ENCODE assay signal across 9 mouse cellular contexts in genomic region chr7:19084277-19084771, GRCm38 (mm10). TPM values are rescaled to one million over a fixed set of nuclear protein-coding genes. Genes with fewer than 3 reads are reported as not detected.
DNase-seq lines count a peak whose midpoint lies in the region; ATAC-seq and TF ChIP-seq lines count a peak whose summit lies in the region.
"Had no signal": no experiment of that assay in that cellular context is flagged by ENCODE, and none has a peak within 500 bp of the region (broad histone marks: within the 10 kb centered on the region; RNA-seq: fewer than 3 reads in every experiment).

No protein-coding gene starts in this region.

- peaks cover 44% of the 10 kb centered on the region for H3K36me3 ChIP-seq in kidney, embryonic 14.5 days (ENCODE audit: control insufficient read depth, insufficient read depth, low read length)
- peaks cover 21% of the 10 kb centered on the region for H3K36me3 ChIP-seq in intestine, embryonic 15.5 days
- H3K36me3 ChIP-seq in neural tube, embryonic 13.5 days, result peaks cover 75% of the 10 kb centered on the region

- no peak for TF ChIP-seq CTCF in bone marrow, adult 2 months (IDR thresholded peaks at IDR 0.05; ENCODE audit: control insufficient read depth, insufficient read depth, low read length)

- ATAC-seq in kidney, embryonic 14.5 days (ENCODE audit: low FRiP score, low TSS enrichment), result no peak
- ATAC-seq in intestine, embryonic 15.5 days, result peak; percentile 20
- no peak for ATAC-seq in neural tube, embryonic 13.5 days (ENCODE audit: low read depth)

- 62% methylated on average over 6 of the region's 6 CpGs for WGBS in kidney, embryonic 14.5 days
- WGBS in bone marrow, adult 2 months, result 4% methylated on average over 6 of the region's 6 CpGs
- 51% methylated on average over 6 of the region's 6 CpGs for WGBS in intestine, embryonic 15.5 days
- 78% methylated on average over 6 of the region's 6 CpGs for WGBS in neural tube, embryonic 13.5 days

- TF ChIP-seq POLR2A in bone marrow, adult 2 months (IDR thresholded peaks at IDR 0.05; ENCODE audit: borderline replicate concordance, control insufficient read depth, low read depth, low read length), result no peak

- peak overlapping the region; percentile 57; the same call in 1 of the 2 replicates for H3K9ac ChIP-seq in kidney, embryonic 14.5 days (ENCODE audit: low read depth, low read length)
- peak overlapping the region; percentile 27 for H3K9ac ChIP-seq in intestine, embryonic 15.5 days
- H3K9ac ChIP-seq in neural tube, embryonic 13.5 days, result peak overlapping the region; percentile 38; the same call in 1 of the 2 replicates

- no peaks in the 10 kb centered on the region for H3K9me3 ChIP-seq in kidney, embryonic 14.5 days (ENCODE audit: control insufficient read depth, low read length)
- H3K9me3 ChIP-seq in intestine, embryonic 15.5 days, result no peaks in the 10 kb centered on the region
- H3K9me3 ChIP-seq in neural tube, embryonic 13.5 days, result no peaks in the 10 kb centered on the region
- H3K9me3 ChIP-seq: megakaryocyte, embryonic 14.5 days had no signal

- no peak for DNase-seq in kidney, postnatal 4 days
- DNase-seq in left cerebral cortex, adult 18-20 months (ENCODE audit: low spot score in 2 of 2), result no peak
- DNase-seq in layer of hippocampus, adult 18-20 months (ENCODE audit: low spot score in 2 of 2), result no peak
- no peak for DNase-seq in cerebellum, adult 11-12 months

- peak overlapping the region; percentile 44 for H3K4me2 ChIP-seq in kidney, embryonic 14.5 days (replicated peaks; ENCODE audit: low read depth, low read length)
- peak overlapping the region; percentile 46 for H3K4me2 ChIP-seq in intestine, embryonic 15.5 days (replicated peaks)
- H3K4me2 ChIP-seq in neural tube, embryonic 13.5 days, result no peak overlapping the region

- H3K27me3 ChIP-seq in kidney, embryonic 14.5 days (ENCODE audit: control insufficient read depth, insufficient read depth, low read length), result no peaks in the 10 kb centered on the region
- no peaks in the 10 kb centered on the region for H3K27me3 ChIP-seq in intestine, embryonic 15.5 days (replicated peaks)
- H3K27me3 ChIP-seq in neural tube, embryonic 13.5 days, result 0 out of 2 replicates have a peak, but pooled peaks cover 9% of the 10 kb centered on the region

- peaks cover 43% of the 10 kb centered on the region for H3K4me1 ChIP-seq in kidney, embryonic 14.5 days (ENCODE audit: control insufficient read depth, insufficient read depth, low read length)
- peaks cover 4% of the 10 kb centered on the region; the same call in 1 of the 2 replicates for H3K4me1 ChIP-seq in bone marrow, adult 2 months (ENCODE audit: control insufficient read depth, insufficient read depth, low read length)
- H3K4me1 ChIP-seq in intestine, embryonic 15.5 days (replicated peaks), result peaks cover 50% of the 10 kb centered on the region
- peaks cover 38% of the 10 kb centered on the region for H3K4me1 ChIP-seq in neural tube, embryonic 13.5 days (replicated peaks)

- H3K4me3 ChIP-seq in kidney, embryonic 14.5 days (ENCODE audit: low read length), result peak overlapping the region; percentile 24; the same call in 1 of the 2 replicates
- no peak overlapping the region for H3K4me3 ChIP-seq in bone marrow, adult 2 months (replicated peaks; ENCODE audit: control insufficient read depth, low read depth, low read length)
- H3K4me3 ChIP-seq in intestine, embryonic 15.5 days (replicated peaks), result peak overlapping the region; percentile 27
- H3K4me3 ChIP-seq in neural tube, embryonic 13.5 days, result no peak overlapping the region
- H3K4me3 ChIP-seq: megakaryocyte, embryonic 14.5 days had no signal

- H3K27ac ChIP-seq in kidney, embryonic 14.5 days (ENCODE audit: low read depth, low read length), result no peak overlapping the region
- peak overlapping the region; percentile 16; the same call in 1 of the 2 replicates for H3K27ac ChIP-seq in bone marrow, adult 2 months (ENCODE audit: control insufficient read depth, insufficient read depth, low read depth, low read length, poor library complexity)
- H3K27ac ChIP-seq in intestine, embryonic 15.5 days, result peak overlapping the region; percentile 15
- no peak overlapping the region for H3K27ac ChIP-seq in neural tube, embryonic 13.5 days (replicated peaks)

RNA-seq across cellular contexts. Expression of gene Dmpk, which starts 0.7 kb away (rescaled TPM):
- polyA plus RNA-seq in kidney, embryonic 14.5 days (2014; fragmentation: Nextera tagmentation; extraction: Ambion mirVana), result 12.1 and 14.9 TPM in 2 replicates
- polyA plus RNA-seq in bone marrow, adult 2 months (2011; ENCODE audit: insufficient read depth, insufficient read length, low replicate concordance, missing spikeins), result 25.8 and 42.6 TPM in 2 replicates
- polyA plus RNA-seq in intestine, embryonic 15.5 days (2015; fragmentation: Nextera tagmentation; extraction: Ambion mirVana), result 52.2 and 53.7 TPM in 2 replicates
- polyA plus RNA-seq in neural tube, embryonic 13.5 days (2015; fragmentation: Nextera tagmentation; extraction: Ambion mirVana), result 10.5 and 10.7 TPM in 2 replicates
- 10 to 100 TPM; 26.6 to 32.0 TPM for total RNA-seq in left cerebral cortex, adult 18-20 months (2021)
- 10 to 100 TPM; 30.2 to 43.1 TPM for total RNA-seq in layer of hippocampus, adult 18-20 months (2021)

RNA-seq across cellular contexts. Expression of gene Dmwd, which starts 8.3 kb away (rescaled TPM):
- 20.5 and 23.2 TPM in 2 replicates for polyA plus RNA-seq in kidney, embryonic 14.5 days (2014; fragmentation: Nextera tagmentation; extraction: Ambion mirVana)
- 21.4 and 27.7 TPM in 2 replicates for polyA plus RNA-seq in bone marrow, adult 2 months (2011; ENCODE audit: insufficient read depth, insufficient read length, low replicate concordance, missing spikeins)
- 11.0 and 13.4 TPM in 2 replicates for polyA plus RNA-seq in intestine, embryonic 15.5 days (2015; fragmentation: Nextera tagmentation; extraction: Ambion mirVana)
- polyA plus RNA-seq in neural tube, embryonic 13.5 days (2015; fragmentation: Nextera tagmentation; extraction: Ambion mirVana), result 25.1 and 26.0 TPM in 2 replicates
- total RNA-seq in left cerebral cortex, adult 18-20 months (2021), result 100 to 1,000 TPM; 143 TPM
- total RNA-seq in layer of hippocampus, adult 18-20 months (2021), result 100 to 1,000 TPM; 142 to 148 TPM

RNA-seq across cellular contexts. Expression of gene Six5, which starts 10.1 kb away (rescaled TPM):
- polyA plus RNA-seq in kidney, embryonic 14.5 days (2014; fragmentation: Nextera tagmentation; extraction: Ambion mirVana), result 13.3 and 13.6 TPM in 2 replicates
- polyA plus RNA-seq in bone marrow, adult 2 months (2011; ENCODE audit: insufficient read depth, insufficient read length, low replicate concordance, missing spikeins), result 4.7 and 6.5 TPM in 2 replicates
- polyA plus RNA-seq in intestine, embryonic 15.5 days (2015; fragmentation: Nextera tagmentation; extraction: Ambion mirVana), result 8.7 and 8.8 TPM in 2 replicates
- polyA plus RNA-seq in neural tube, embryonic 13.5 days (2015; fragmentation: Nextera tagmentation; extraction: Ambion mirVana), result 2.5 and 3.2 TPM in 2 replicates
- total RNA-seq in left cerebral cortex, adult 18-20 months (2021), result 1 to 10 TPM; 2.3 to 3.0 TPM
- total RNA-seq in layer of hippocampus, adult 18-20 months (2021), result 1 to 10 TPM; 2.0 to 2.6 TPM

RNA-seq across cellular contexts. Expression of gene Rsph6a, which starts 29.8 kb away (rescaled TPM):
- not detected in 2 replicates for polyA plus RNA-seq in kidney, embryonic 14.5 days (2014; fragmentation: Nextera tagmentation; extraction: Ambion mirVana)
- not detected in 2 replicates for polyA plus RNA-seq in bone marrow, adult 2 months (2011; ENCODE audit: insufficient read depth, insufficient read length, low replicate concordance, missing spikeins)
- not detected in 2 replicates for polyA plus RNA-seq in intestine, embryonic 15.5 days (2015; fragmentation: Nextera tagmentation; extraction: Ambion mirVana)
- polyA plus RNA-seq in neural tube, embryonic 13.5 days (2015; fragmentation: Nextera tagmentation; extraction: Ambion mirVana), result not detected in 2 replicates
- total RNA-seq in left cerebral cortex, adult 18-20 months (2021), result under 1 TPM in 1 of 2 experiments, not detected in 1; 0.35 TPM
- total RNA-seq in layer of hippocampus, adult 18-20 months (2021), result not detected

RNA-seq across cellular contexts. Expression of gene Gm4969, which starts 33.8 kb away (rescaled TPM):
- 2.3 and 4.5 TPM in 2 replicates for polyA plus RNA-seq in kidney, embryonic 14.5 days (2014; fragmentation: Nextera tagmentation; extraction: Ambion mirVana)
- polyA plus RNA-seq in bone marrow, adult 2 months (2011; ENCODE audit: insufficient read depth, insufficient read length, low replicate concordance, missing spikeins), result not detected in 2 replicates
- polyA plus RNA-seq in intestine, embryonic 15.5 days (2015; fragmentation: Nextera tagmentation; extraction: Ambion mirVana), result 1.8 and 2.3 TPM in 2 replicates
- polyA plus RNA-seq in neural tube, embryonic 13.5 days (2015; fragmentation: Nextera tagmentation; extraction: Ambion mirVana), result 2.1 and 2.3 TPM in 2 replicates
- total RNA-seq in left cerebral cortex, adult 18-20 months (2021), result under 1 TPM; 0.16 to 0.40 TPM
- under 1 TPM in 1 of 2 experiments, not detected in 1; 0.27 TPM for total RNA-seq in layer of hippocampus, adult 18-20 months (2021)

Comparison
In these comparisons a context has a peak if more than half of its experiments do, and no peak if none do; other contexts are left out.
1. H3K27ac ChIP-seq: peak in bone marrow, adult 2 months (single experiment) and intestine, embryonic 15.5 days (single experiment); none in kidney, embryonic 14.5 days (single experiment) and neural tube, embryonic 13.5 days (single experiment).
2. H3K4me3 ChIP-seq: peak in kidney, embryonic 14.5 days (single experiment) and intestine, embryonic 15.5 days (single experiment); none in bone marrow, adult 2 months (single experiment) and neural tube, embryonic 13.5 days (single experiment).
3. Peak in every context shown above with its lines, with median percentiles within 50 percentile points of each other: H3K9ac ChIP-seq.